Mouse (Mus musculus) frontal cortex, postnatal 25 days (tissue): ENCODE measurements around the gene Cabp1.

Source experiments
- DNase-seq, 2 experiments: peaks; one replicate each; pipeline ENCODE4 v3.0.0; 2022; ENCODE audit warnings: low spot score in 2 of 2

Cabp1 gene

DNA sequence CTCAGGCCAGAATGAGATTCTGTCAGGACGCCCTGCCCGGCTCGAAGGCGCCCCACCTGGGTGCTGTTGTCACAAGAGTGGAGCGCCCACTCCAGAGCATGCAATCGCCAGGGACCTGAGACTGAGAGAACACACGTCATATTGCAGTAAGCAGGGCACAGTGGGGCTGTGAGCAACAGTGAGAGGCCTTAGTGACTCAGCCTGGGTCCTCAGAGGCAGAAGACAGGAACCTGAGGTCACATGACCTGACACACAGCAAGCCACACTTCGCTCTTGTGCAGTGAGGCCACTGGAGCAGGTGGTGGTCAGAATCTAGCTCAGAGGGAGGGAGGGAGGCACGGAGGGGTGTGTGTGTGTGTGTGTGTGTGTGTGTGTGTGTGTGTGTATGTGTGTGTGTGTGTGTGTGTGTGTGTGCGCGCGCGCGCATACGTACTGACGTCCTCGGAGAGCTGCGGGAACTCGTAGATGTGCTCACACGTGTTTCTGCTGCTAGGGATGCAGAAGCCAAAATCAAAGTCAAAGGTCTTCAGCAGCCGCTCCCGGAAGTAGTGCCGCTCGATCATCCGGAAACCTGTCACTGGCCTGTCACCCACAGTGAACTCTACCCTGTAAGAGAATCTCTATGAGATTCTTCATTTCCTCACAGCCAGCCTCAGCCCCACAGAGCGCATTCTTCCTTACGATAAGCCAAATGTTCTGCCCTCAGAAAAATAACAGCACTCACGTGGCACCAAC is 67.4 kb downstream of the Cabp1 start:
- no peak for DNase-seq

DNA sequence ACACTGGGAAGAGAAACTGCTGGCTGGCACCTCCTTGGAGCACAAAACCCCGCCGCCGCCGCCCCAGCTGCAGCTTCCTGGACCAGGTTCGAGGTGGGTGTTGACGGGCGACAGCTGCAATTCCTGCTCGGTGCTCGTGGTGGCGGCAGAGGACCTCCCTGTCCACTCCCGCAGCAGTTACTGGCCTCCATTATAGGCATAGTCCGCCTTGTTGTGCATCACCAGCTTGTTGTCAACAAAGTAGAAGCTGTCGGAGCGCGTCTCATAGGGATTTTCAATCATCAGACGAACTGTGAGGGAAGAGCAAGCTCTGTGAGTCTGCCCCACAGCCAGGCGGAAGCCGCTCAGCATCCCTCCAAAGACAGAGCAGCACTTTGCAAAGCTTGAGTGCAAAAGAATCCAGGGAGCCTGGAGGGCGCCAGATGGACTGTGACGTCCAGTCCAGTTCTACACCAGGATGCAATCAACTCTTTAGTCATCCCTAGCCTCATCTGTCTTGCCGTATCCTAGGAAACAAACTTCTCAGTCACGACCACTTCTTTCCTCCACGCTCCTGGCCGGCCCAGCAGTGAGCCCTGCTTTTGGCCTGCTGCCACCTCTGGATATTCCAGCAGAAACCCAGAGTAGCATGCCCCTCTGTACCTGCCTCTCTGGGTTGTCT is 68.8 kb downstream of the Cabp1 start:
- peak; percentile 83 to 84 for DNase-seq

DNA sequence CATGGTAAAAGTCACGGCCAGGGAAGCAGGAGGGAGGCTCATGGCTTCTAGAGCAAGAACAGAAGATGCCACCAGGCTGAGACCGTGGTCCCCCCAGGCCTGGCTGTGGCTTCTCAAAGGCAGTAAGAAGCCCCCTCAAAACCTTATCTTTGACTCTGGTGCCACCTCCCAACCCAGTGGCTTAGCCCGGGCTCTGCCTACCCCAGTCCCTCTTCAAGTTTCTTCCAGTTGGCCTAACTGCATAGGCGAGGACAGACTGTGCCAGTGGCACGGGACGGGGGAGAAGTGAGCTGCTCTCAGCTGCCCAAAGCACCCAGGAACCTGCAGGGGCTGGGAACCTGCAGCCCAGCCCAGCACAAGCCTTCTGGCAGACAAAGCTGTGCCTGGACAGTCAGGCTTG is 69.5 kb downstream of the Cabp1 start:
- DNase-seq = no peak

DNA sequence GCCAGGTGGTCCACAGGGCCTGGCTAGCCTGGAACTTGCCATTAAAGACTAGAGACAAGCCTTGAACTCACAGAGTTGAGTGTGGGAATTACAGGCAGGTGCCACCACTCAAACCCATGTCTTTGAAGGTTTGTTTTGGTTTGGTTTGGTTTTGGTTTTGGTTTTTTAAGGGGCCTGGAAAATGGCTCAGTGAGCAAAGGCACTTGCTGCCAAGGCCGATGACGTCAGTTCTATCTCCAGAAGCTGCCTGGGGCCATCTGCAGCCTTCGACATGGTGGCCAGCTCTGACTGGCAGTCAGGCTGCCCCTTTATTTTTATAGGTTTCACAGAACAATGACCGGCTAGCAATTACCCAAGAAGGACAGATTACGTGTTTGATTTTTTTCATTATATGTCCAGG is 73.2 kb downstream of the Cabp1 start:
- DNase-seq = no peak

DNA sequence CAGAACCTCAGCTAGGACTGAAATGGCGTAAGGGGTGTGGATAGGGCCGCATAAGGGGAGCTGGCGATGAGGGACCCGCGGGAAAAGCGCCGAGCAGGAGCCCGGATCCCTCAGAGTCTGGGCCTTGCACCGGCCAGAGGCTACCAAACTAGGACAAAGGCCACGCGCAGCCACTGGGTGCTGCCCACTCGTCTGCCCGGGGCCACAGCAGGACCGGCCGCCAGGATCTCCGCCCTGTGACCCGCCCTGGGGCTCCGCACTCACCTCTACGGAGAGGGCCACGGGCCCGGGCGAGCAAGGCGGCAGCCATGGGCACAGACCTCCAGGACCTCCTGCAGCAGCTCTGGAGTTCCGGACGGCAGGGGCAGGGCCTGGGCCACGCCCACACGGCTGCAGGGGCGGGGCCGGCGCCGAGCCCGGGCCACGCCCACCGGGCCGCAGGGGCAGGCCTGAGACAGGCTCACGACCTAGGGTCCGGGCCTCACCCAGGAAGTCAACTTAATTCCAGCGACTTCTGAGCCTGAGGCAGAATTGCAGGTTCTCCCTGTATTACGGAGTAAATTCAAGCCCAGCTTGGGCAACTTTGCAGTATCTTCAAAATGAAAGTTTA is 75.1 kb downstream of the Cabp1 start, which contains the start of gene Acads:
Gene Acads, minus strand, starts transcription at position 386 of the 610 bp plus-strand sequence.
- DNase-seq = peak in 1 of 2 experiments; percentile 27
